Mouse (Mus musculus) midbrain, postnatal 0 days (tissue): Measurements from ENCODE around the gene Gm47985. TPM values are rescaled to one million over a fixed set of nuclear protein-coding genes. Genes with fewer than 3 reads are reported as not detected.
"Not testable (repeated sequence)": the region's sequence is repeated elsewhere in the genome, so short reads cannot be mapped to it uniquely, and the experiment has no call there.

Experiments used
- ATAC-seq: fragments of 200-750 bp; cut with Nextera tagmentation; 2 replicates; pipeline ENCODE4 v1.8.0; 2017; ENCODE audit warnings: moderate number of reproducible peaks, mild to moderate bottlenecking, moderate TSS enrichment, moderate library complexity; ENCODE audit not compliant: low FRiP score
- DNase-seq: peaks from one replicate; pipeline ENCODE4 v3.0.0-alpha.2; 2015; ENCODE audit warnings: low spot score
- H3K27ac ChIP-seq: fragments of 300-500 bp; sonication (generic); 2 replicates; pipeline ENCODE4 v1.5.1; 2014; ENCODE audit warnings: low read depth, mild to moderate bottlenecking, low read length, mixed read lengths
- H3K27me3 ChIP-seq: fragments of 300-500 bp; sonication (generic); 2 replicates; pipeline ENCODE4 v1.6.1; 2014; ENCODE audit warnings: low read length, control low read depth, mixed read lengths; ENCODE audit not compliant: insufficient read depth
- H3K36me3 ChIP-seq: fragments of 300-500 bp; sonication (generic); 2 replicates; pipeline ENCODE4 v1.6.1; 2014; ENCODE audit warnings: low read length, control low read depth, mixed read lengths; ENCODE audit not compliant: insufficient read depth
- H3K4me1 ChIP-seq: fragments of 300-500 bp; sonication (generic); 2 replicates; pipeline ENCODE4 v1.6.1; 2014; ENCODE audit warnings: mild to moderate bottlenecking, control low read depth, antibody characterized with exemption, low read length, mixed read lengths; ENCODE audit not compliant: insufficient read depth
- H3K4me2 ChIP-seq: fragments of 300-500 bp; sonication (generic); 2 replicates; pipeline ENCODE4 v1.6.1; 2014; ENCODE audit warnings: low read depth, mild to moderate bottlenecking, low read length, mixed read lengths; ENCODE audit not compliant: poor library complexity, severe bottlenecking
- H3K4me3 ChIP-seq: fragments of 300-500 bp; sonication (generic); 2 replicates; pipeline ENCODE4 v1.5.1; 2014; ENCODE audit warnings: low read depth, mild to moderate bottlenecking, low read length, moderate library complexity
- H3K9ac ChIP-seq: fragments of 300-500 bp; sonication (generic); replicated peaks from 2 replicates; pipeline ENCODE4 v1.6.1; 2014; ENCODE audit warnings: mild to moderate bottlenecking, low read length, moderate library complexity, mixed read lengths; ENCODE audit not compliant: poor library complexity, severe bottlenecking
- H3K9me3 ChIP-seq: fragments of 300-500 bp; sonication (generic); 2 replicates; pipeline ENCODE4 v1.6.1; 2016; ENCODE audit warnings: low read length, control low read depth
- CTCF ChIP-seq: IDR thresholded peaks from 2 replicates; pipeline ENCODE4 v1.5.1; 2016; ENCODE audit warnings: antibody characterized with exemption, mild to moderate bottlenecking
- whole genome bisulfite sequencing: fragments of 180-500 bp; shearing (Covaris S2); extraction: QIAGEN DNeasy Blood & Tissue Kit; methylation state at CpG from one replicate; pipeline ENCODE4 v1.1.7; 2014; 5-methylcytosine and 5-hydroxymethylcytosine counted together
- polyA plus RNA-seq: library from polyadenylated mRNA; unstranded; fragments of >200 nt; fragmentation: Nextera tagmentation; extraction: Ambion mirVana; gene quantifications from 2 replicates; pipeline ENCODE4 v1.2.1, GENCODE M21; 2015
- total RNA-seq: library from RNA; depleted of rRNA; stranded (reverse); fragments of >200 nt; gene quantifications from 2 replicates; pipeline ENCODE4 v1.2.3, GENCODE M21; 2014

The Gm47985 gene
- total and polyA plus RNA-seq, 2 experiments from 2014 or later: not detected

DNA sequence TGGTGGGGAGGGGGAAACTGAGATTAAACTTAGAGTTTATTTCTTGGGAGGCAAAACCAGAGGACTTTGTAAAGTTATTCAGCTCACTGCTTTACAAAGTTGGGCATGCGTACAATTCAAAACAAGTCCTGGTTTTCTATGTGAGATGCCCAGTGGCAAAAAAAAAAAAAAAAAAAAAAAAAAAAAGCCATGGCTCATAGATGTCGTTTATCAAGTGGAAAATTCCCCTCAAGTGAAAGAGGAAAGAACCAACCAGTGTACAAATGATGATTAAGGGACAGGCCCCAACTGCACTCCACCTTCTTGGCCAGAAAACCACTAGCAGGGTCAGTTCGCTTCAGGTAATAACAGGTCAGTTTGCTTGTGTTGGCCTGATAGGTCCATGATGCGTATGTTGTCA lies 6.1 kb downstream of the Gm47985 start:
- no peak overlapping the region for H3K27ac ChIP-seq
- DNase-seq (no peak), ATAC-seq (no peak)
- H3K9ac ChIP-seq: no peak overlapping the region
- H3K36me3 ChIP-seq: no peaks in the 10 kb centered on the region
- no peak overlapping the region for H3K4me3 ChIP-seq
- TF ChIP-seq CTCF: no peak
- 93% methylated on average over 4 of the region's 4 CpGs for WGBS
- H3K4me1 ChIP-seq: no peaks in the 10 kb centered on the region
- H3K4me2 ChIP-seq: no peak overlapping the region
- no peaks in the 10 kb centered on the region for H3K27me3 ChIP-seq
- H3K9me3 ChIP-seq: no peaks in the 10 kb centered on the region

DNA sequence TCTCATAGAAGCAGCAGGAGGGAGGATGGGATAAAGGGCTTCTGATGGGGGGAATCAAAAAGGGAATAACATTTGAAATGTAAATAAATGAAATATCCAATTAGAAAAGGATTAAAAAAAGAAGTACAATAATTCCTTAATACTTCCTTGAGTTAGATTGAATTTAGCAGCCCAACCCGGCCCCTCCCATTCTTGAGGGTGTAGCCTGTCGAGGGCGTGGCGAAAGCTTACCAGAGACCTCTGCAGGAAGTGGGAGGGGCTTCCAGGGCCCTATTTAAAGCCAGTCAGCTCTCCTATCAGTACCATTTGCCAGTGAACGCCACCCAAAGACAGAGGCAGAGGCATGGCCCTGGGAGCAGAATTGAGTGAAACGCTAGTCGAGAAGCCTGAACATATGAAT lies 9.7 kb downstream of the Gm47985 start, which contains the start of gene Gm8947:
TSS of gene Gm8947 (plus strand) at position 302 of the 400 bp plus-strand sequence.
- H3K4me3 ChIP-seq, H3K27ac ChIP-seq, H3K9me3 ChIP-seq, DNase-seq, H3K9ac ChIP-seq, H3K36me3 ChIP-seq, H3K4me2 ChIP-seq, H3K27me3 ChIP-seq, H3K4me1 ChIP-seq, ATAC-seq: not testable (repeated sequence)
- no CpG with 5 or more reads among the region's 7 CpGs for WGBS

DNA sequence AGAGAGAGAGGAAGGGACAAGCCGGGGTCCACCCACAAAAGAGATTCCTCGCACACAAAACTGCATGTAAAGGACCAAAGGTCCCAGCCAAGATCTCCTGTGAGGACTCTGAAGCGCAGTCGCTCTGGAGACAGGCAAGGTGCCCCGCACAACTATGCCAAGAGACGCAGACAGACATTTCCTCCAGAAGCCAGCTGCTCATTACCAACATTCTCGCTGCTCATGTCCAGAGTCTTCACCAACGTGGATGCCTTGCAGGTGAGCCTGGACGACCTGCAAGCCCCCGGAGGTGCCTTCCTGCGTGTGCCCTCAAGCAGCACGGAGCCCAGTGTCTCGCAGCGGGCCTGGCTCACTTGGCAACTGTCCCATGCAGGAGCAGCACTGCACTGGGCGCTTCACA lies 10.4 kb downstream of the Gm47985 start:
- H3K9me3 ChIP-seq, H3K4me2 ChIP-seq, H3K36me3 ChIP-seq, H3K27me3 ChIP-seq, ATAC-seq, H3K4me1 ChIP-seq, H3K4me3 ChIP-seq, DNase-seq, H3K27ac ChIP-seq, H3K9ac ChIP-seq: not testable (repeated sequence)
- WGBS: 92% methylated on average over 12 of the region's 15 CpGs

DNA sequence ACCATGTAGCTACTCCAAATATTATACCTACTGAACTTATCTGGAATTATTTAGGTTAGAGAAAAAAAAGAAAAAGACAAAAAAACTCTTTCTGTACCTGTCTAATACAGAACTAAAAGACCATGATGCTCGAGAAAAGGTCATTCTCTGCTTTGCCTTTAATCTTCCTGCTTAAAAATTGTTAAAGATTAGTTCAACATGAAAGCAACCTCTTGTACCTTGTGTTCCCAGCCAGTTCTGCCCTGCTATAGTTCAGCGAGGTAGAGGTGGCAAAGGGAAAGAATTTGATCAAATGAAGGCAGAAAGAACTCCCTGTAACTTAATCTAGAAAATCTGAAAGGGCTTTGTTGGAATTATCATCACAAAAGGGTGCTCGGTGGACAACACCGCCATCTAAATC lies 13.6 kb downstream of the Gm47985 start:
- not testable (repeated sequence) for H3K4me1 ChIP-seq, H3K4me3 ChIP-seq, DNase-seq, H3K27ac ChIP-seq, H3K9me3 ChIP-seq, H3K36me3 ChIP-seq, H3K27me3 ChIP-seq, H3K4me2 ChIP-seq, ATAC-seq, H3K9ac ChIP-seq
- 36% methylated on average over 4 of the region's 4 CpGs for WGBS

DNA sequence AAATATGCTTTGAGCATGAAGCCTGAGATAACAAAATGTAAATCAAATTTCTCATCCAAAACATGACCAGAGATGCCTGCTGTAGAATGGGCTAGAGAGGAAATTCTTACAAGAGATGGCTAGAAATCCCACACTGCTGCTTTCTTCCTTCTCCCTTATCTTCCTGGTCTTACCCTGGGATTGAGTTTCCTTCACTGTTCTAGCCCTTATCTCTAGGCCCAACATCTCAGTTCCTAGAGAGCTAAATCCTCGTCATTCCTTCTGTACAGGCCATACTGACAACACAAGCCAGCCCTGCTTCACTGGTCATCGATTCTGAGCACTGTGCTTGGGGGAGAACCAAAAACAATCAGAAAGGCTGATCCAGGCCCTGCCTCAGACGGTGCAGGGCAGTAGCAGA lies 14.4 kb downstream of the Gm47985 start:
- not testable (repeated sequence) for H3K4me1 ChIP-seq, H3K27ac ChIP-seq, ATAC-seq, H3K4me2 ChIP-seq, H3K9ac ChIP-seq, DNase-seq, H3K4me3 ChIP-seq, H3K36me3 ChIP-seq, H3K9me3 ChIP-seq, H3K27me3 ChIP-seq
- 71% methylated on average over 3 of the region's 3 CpGs for WGBS

DNA sequence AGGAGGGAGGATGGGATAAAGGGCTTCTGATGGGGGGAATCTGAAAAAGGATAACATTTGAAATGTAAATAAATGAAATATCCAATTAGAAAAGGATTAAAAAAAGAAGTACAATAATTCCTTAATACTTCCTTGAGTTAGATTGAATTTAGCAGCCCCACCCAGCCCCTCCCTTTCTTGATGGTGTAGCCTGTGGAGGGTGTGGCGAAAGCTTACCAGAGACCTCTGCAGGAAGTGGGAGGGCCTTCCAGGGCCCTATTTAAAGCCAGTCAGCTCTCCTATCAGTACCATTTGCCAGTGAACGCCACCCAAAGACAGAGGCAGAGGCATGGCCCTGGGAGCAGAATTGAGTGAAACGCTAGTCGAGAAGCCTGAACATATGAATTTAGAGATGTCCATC lies 15.8 kb downstream of the Gm47985 start, which contains the start of gene Gm47995:
TSS of gene Gm47995 (plus strand) at position 329 of the 400 bp plus-strand sequence.
- H3K27me3 ChIP-seq, H3K27ac ChIP-seq, ATAC-seq, DNase-seq, H3K4me3 ChIP-seq, H3K4me1 ChIP-seq, H3K36me3 ChIP-seq, H3K9me3 ChIP-seq, H3K9ac ChIP-seq, H3K4me2 ChIP-seq: not testable (repeated sequence)
- WGBS: 84% methylated on average over 2 of the region's 4 CpGs

DNA sequence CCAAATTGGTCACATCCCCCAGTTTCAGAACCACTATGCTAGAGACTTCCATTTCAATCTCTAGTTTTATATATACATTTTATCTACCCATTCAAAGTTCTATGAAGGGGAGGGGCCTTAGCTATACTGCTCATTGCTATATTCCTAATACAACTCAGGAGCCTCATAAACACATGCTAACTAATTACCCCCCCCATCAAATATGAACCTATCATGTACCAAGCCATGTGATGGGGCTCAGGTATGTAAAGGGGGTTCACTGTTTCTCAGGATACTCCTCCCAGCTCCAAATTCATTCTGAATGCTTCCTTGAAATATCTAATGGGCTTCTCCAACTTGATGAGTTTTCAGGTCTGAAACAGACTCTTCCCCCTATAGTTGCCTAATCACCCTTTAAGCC lies 18.3 kb downstream of the Gm47985 start:
- not testable (repeated sequence) for H3K27me3 ChIP-seq, DNase-seq, H3K9me3 ChIP-seq, H3K27ac ChIP-seq, H3K4me2 ChIP-seq, H3K9ac ChIP-seq, ATAC-seq, H3K36me3 ChIP-seq, H3K4me1 ChIP-seq, H3K4me3 ChIP-seq

DNA sequence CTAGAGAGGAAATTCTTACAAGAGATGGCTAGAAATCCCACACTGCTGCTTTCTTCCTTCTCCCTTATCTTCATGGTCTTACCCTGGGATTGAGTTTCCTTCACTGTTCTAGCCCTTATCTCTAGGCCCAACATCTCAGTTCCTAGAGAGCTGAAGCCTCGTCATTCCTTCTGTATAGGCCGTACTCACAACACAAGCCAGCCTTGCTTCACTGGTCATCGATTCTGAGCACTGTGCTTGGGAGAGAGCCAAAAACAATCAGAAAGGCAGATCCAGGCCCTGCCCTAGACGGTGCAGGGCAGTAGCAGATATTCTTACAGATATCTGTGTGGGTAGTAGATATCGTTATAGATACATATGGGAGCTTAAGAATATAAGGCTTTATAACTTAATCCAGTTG lies 20.4 kb downstream of the Gm47985 start:
- not testable (repeated sequence) for H3K4me1 ChIP-seq, ATAC-seq, H3K4me3 ChIP-seq, H3K27ac ChIP-seq, H3K4me2 ChIP-seq, H3K9ac ChIP-seq, H3K36me3 ChIP-seq, H3K27me3 ChIP-seq, H3K9me3 ChIP-seq, DNase-seq
- 82% methylated on average over 3 of the region's 5 CpGs for WGBS

DNA sequence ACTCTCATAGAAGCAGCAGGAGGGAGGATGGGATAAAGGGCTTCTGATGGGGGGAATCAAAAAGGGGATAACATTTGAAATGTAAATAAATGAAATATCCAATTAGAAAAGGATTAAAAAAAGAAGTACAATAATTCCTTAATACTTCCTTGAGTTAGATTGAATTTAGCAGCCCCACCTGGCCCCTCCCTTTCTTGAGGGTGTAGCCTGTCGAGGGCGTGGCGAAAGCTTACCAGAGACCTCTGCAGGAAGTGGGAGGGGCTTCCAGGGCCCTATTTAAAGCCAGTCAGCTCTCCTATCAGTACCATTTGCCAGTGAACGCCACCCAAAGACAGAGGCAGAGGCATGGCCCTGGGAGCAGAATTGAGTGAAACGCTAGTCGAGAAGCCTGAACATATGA lies 21.5 kb downstream of the Gm47985 start, which contains the start of gene 3110040M04Rik:
TSS of gene 3110040M04Rik (plus strand) at position 304 of the 400 bp plus-strand sequence.
- DNase-seq, ATAC-seq, H3K4me3 ChIP-seq, H3K27ac ChIP-seq, H3K27me3 ChIP-seq, H3K4me1 ChIP-seq, H3K9me3 ChIP-seq, H3K9ac ChIP-seq, H3K36me3 ChIP-seq, H3K4me2 ChIP-seq: not testable (repeated sequence)
- no CpG with 5 or more reads among the region's 6 CpGs for WGBS
